Mouse (Mus musculus) intestine, embryonic 16.5 days (tissue): ENCODE results near the gene Dsel. TPM values are rescaled to one million over a fixed set of nuclear protein-coding genes. Genes with fewer than 3 reads are reported as not detected.

ENCODE experiments used
- ATAC-seq: fragments of 200-750 bp; cut with Nextera tagmentation; 2 replicates; pipeline ENCODE4 v1.8.0; 2017; ENCODE audit warnings: moderate TSS enrichment, moderate library complexity
- H3K27ac ChIP-seq: fragments of 300-500 bp; sonication (generic); 2 replicates; pipeline ENCODE4 v1.5.1; 2014; ENCODE audit warnings: mild to moderate bottlenecking, low read length
- H3K27me3 ChIP-seq: fragments of 300-500 bp; sonication (generic); replicated peaks from 2 replicates; pipeline ENCODE4 v1.6.1; 2014; ENCODE audit warnings: low read length, control low read depth, mixed read lengths; ENCODE audit not compliant: control insufficient read depth, insufficient read depth
- H3K36me3 ChIP-seq: fragments of 300-500 bp; sonication (generic); 2 replicates; pipeline ENCODE4 v1.6.1; 2014; ENCODE audit warnings: low read length, control low read depth; ENCODE audit not compliant: control insufficient read depth, insufficient read depth
- H3K4me1 ChIP-seq: fragments of 300-500 bp; sonication (generic); 2 replicates; pipeline ENCODE4 v1.6.1; 2014; ENCODE audit warnings: low read length, control low read depth, mixed read lengths; ENCODE audit not compliant: control insufficient read depth, insufficient read depth
- H3K4me2 ChIP-seq: fragments of 300-500 bp; sonication (generic); 2 replicates; pipeline ENCODE4 v1.6.1; 2014; ENCODE audit warnings: low read depth, low read length, control low read depth
- H3K4me3 ChIP-seq: fragments of 300-500 bp; sonication (generic); 2 replicates; pipeline ENCODE4 v1.5.1; 2014; ENCODE audit warnings: mild to moderate bottlenecking, low read length
- H3K9ac ChIP-seq: fragments of 300-500 bp; sonication (generic); 2 replicates; pipeline ENCODE4 v1.6.1; 2014; ENCODE audit warnings: low read depth, low read length
- H3K9me3 ChIP-seq: fragments of 300-500 bp; sonication (generic); 2 replicates; pipeline ENCODE4 v1.6.1; 2016; ENCODE audit warnings: low read length, control low read depth; ENCODE audit not compliant: control insufficient read depth
- WGBS: fragments of 180-500 bp; shearing (Covaris S2); extraction: QIAGEN DNeasy Blood & Tissue Kit; methylation state at CpG from one replicate; pipeline ENCODE4 v1.1.7; 2014; 5-methylcytosine and 5-hydroxymethylcytosine counted together
- polyA plus RNA-seq: library from polyadenylated mRNA; unstranded; fragments of >200 nt; fragmentation: Nextera tagmentation; extraction: Ambion mirVana; gene quantifications from 2 replicates; pipeline ENCODE4 v1.2.1, GENCODE M21; 2015

The Dsel gene
- polyA plus RNA-seq, 1 experiment from 2014 or later, result 5.2 TPM

DNA sequence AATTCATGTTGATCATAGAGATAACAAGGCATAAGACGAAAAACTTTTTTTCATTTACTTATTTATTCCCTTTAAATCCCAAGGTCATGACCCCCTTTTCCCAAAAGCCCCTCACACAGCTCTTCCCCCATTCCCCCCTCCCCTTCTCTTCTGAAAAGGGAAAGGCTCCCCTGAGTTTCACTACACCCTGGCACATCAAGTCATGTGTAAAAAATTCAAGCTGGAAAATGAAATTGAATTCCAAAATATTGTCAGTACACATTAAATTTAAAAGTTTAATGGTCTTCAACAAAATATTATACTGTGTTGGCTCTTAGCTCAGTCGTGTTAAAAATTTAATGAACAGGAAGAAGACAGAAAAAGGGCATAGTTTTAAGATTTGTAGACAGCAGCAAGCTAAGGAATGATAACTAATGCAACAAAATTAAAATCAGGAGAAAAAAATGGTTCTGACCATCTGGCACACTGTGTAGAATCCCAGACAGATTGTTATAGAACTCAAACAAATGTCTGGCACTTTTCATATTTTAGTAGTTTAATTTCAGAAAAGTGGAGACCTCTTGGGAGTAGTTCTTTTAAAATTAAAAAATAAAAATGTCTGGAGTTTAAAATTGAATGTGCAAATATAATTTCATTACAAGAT is 31.0 kb downstream of the Dsel start:
- no peak overlapping the region for H3K4me3 ChIP-seq
- no peak overlapping the region for H3K27ac ChIP-seq
- no peak for ATAC-seq
- H3K9me3 ChIP-seq, result no peaks in the 10 kb centered on the region
- H3K36me3 ChIP-seq, result no peaks in the 10 kb centered on the region
- no peaks in the 10 kb centered on the region for H3K4me1 ChIP-seq
- 71% methylated on average over 2 of the region's 2 CpGs for WGBS
- H3K9ac ChIP-seq, result no peak overlapping the region
- H3K27me3 ChIP-seq, result no peaks in the 10 kb centered on the region
- H3K4me2 ChIP-seq, result no peak overlapping the region
